Mouse (Mus musculus): Measurements from ENCODE around the gene Isca1. TPM values are rescaled to one million over a fixed set of nuclear protein-coding genes. Genes with fewer than 3 reads are reported as not detected.
"Not testable (repeated sequence)": the region's sequence is repeated elsewhere in the genome, so short reads cannot be mapped to it uniquely, and the experiment has no call there.

Isca1 gene
- polyA plus RNA-seq, 1 experiment: 58.8 TPM

DNA sequence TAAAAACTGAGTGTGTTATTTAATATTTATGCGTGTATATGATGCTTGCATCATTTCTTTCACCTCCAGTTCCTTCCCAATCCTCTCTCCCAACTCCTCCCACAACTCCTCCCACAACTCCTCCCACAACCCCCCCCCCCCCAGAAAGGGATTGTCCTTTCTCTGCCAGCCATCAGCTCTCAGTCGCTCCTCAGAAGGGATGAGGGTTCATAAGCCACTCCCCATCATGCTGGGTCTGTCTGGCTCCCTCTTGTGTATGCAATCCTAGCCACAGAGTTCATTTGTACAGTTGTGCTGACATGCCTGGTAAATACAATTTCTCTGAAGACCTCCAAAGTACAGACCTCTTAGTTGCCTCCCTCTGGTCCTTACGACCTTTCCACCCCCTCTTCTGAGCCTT is 34.4 kb downstream of the Isca1 start:
- no peaks in the 10 kb centered on the region for H3K79me2 ChIP-seq (ENCODE audit: control insufficient read depth, insufficient read depth)
- TF ChIP-seq REST (IDR thresholded peaks at IDR 0.05; ENCODE audit: insufficient read depth, insufficient read length): no peak
- no peak for TF ChIP-seq CEBPB (IDR thresholded peaks at IDR 0.05; ENCODE audit: insufficient read depth, poor library complexity, severe bottlenecking)
- no peak for TF ChIP-seq POLR2A (IDR thresholded peaks at IDR 0.05; ENCODE audit: insufficient read length, low read depth)
- no peak for TF ChIP-seq MYOG (IDR thresholded peaks at IDR 0.05; ENCODE audit: control insufficient read depth in 1 of 3, insufficient read depth in 1 of 3, insufficient read length in 2 of 3, low read depth in 2 of 3)
- TF ChIP-seq USF1 (IDR thresholded peaks at IDR 0.05; ENCODE audit: low read depth): no peak
- TF ChIP-seq SRF (IDR thresholded peaks at IDR 0.05; ENCODE audit: control insufficient read depth, insufficient read length, low read depth): no peak
- TF ChIP-seq E2F4 (IDR thresholded peaks at IDR 0.05; ENCODE audit: insufficient read depth): no peak
- TF ChIP-seq MYOD1 (IDR thresholded peaks at IDR 0.05; ENCODE audit: control insufficient read depth in 1 of 3, insufficient read length in 2 of 3, low read depth in 2 of 3): no peak
- no peak for TF ChIP-seq TCF3 (IDR thresholded peaks at IDR 0.05; ENCODE audit: insufficient read length, low read depth)
- no peak for TF ChIP-seq TCF12 (IDR thresholded peaks at IDR 0.05; ENCODE audit: insufficient read depth, poor library complexity, severe bottlenecking)
- no peak for TF ChIP-seq POLR2AphosphoS2 (IDR thresholded peaks at IDR 0.05; ENCODE audit: insufficient read length, low read depth)
- TF ChIP-seq MAX (IDR thresholded peaks at IDR 0.05; ENCODE audit: low read depth): no peak

DNA sequence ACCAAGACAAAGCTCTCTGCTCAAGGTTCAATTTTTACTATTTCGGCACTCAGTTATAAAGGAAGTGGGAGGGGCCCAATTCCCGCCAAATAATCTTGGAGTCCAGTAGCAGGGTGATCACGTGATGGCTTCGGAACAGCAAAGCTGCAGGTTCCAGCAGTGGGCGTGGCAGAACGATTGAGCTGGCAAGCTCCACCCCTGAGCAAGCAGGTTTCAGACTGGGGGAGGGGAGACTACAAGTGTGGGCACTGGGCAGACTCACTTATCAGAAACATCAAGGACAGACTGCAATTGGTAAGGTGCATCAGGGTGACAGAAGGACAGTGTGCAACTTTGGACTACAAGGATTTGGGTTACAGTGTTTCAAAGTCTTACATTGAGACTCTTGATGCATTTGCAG is 35.3 kb downstream of the Isca1 start:
- H3ac ChIP-seq (ENCODE audit: control insufficient read depth, insufficient read length); H3K4me3 ChIP-seq; H3K4me2 ChIP-seq (ENCODE audit: low read depth); H3K36me3 ChIP-seq (ENCODE audit: control insufficient read depth, insufficient read depth); H3K79me2 ChIP-seq (ENCODE audit: control insufficient read depth, insufficient read depth): not testable (repeated sequence)
- H3K27me3 ChIP-seq (ENCODE audit: control insufficient read depth, insufficient read depth, insufficient read length): peaks cover 14% of the 10 kb centered on the region

More for the DNA sequence above, 34.4 kb downstream of the Isca1 start:
- no peaks in the 10 kb centered on the region for H3K36me3 ChIP-seq (ENCODE audit: control insufficient read depth, insufficient read depth)
- H3ac ChIP-seq (ENCODE audit: control insufficient read depth, insufficient read length): no peak overlapping the region
- H3K4me2 ChIP-seq (ENCODE audit: low read depth): no peak overlapping the region
- H3K4me3 ChIP-seq: no peak overlapping the region
- H3K27me3 ChIP-seq (ENCODE audit: control insufficient read depth, insufficient read depth, insufficient read length): peaks cover 10% of the 10 kb centered on the region

DNA sequence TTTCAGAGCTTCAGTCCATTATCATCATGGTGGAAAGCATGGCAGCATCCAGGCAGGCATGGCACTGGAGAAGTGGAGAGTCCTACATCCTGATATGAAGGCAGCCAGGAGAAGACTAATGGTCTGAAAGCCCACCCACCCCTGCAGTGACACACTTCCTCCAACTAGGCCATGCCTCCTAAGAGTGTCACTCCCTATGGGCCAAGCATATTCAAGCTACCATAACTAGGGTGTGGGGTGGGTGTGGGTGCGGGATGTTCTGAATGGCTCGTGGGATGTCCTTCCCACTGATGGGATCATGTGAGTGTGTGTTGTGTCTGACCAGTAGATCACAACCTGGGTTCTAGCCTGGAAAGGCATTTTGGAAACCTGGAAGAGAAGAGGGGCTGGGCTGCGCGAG is 35.7 kb downstream of the Isca1 start:
- peaks cover 19% of the 10 kb centered on the region for H3K27me3 ChIP-seq (ENCODE audit: control insufficient read depth, insufficient read depth, insufficient read length)
- no peaks in the 10 kb centered on the region for H3K79me2 ChIP-seq (ENCODE audit: control insufficient read depth, insufficient read depth)
- TF ChIP-seq MYOD1 (IDR thresholded peaks at IDR 0.05; ENCODE audit: control insufficient read depth in 1 of 3, insufficient read length in 2 of 3, low read depth in 2 of 3): no peak
- no peak for TF ChIP-seq TCF3 (IDR thresholded peaks at IDR 0.05; ENCODE audit: insufficient read length, low read depth)
- TF ChIP-seq POLR2AphosphoS2 (IDR thresholded peaks at IDR 0.05; ENCODE audit: insufficient read length, low read depth): no peak
- no peak overlapping the region for H3K4me3 ChIP-seq
- no peak overlapping the region for H3K4me2 ChIP-seq (ENCODE audit: low read depth)
- H3K36me3 ChIP-seq (ENCODE audit: control insufficient read depth, insufficient read depth): no peaks in the 10 kb centered on the region
- H3ac ChIP-seq (ENCODE audit: control insufficient read depth, insufficient read length): no peak overlapping the region

DNA sequence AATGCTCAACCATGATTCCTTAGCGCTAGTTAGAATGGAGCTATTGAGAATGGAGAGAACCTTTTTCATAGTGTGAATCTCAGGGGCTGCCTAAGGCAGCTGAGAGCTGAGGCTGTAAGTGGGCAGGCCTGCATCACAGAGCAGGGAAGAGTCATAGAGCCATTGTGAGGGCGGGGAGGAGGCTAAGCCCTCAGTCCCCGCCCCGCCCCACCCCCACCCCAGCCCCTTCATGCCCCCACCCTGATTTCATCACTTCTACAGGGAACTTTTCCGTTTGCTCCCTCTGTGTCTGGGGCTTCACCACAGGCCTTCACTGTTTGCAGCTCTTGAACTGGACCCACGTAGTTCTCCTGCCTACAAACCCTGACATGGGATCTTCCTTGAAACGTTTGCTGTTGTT is 38.0 kb downstream of the Isca1 start, which contains the start of gene Spata31d1d:
Spata31d1d (minus strand) TSS at position 101 of the 400 bp plus-strand sequence.
- Histone ChIP-seq H3K79me2 (ENCODE audit: control insufficient read depth, insufficient read depth) (no peaks in the 10 kb centered on the region), H3ac (ENCODE audit: control insufficient read depth, insufficient read length) (no peak within 1 kb of the TSS), H3K36me3 (ENCODE audit: control insufficient read depth, insufficient read depth) (no peaks in the 10 kb centered on the region), H3K4me2 (ENCODE audit: low read depth) (no peak within 1 kb of the TSS), H3K27me3 (ENCODE audit: control insufficient read depth, insufficient read depth, insufficient read length) (peaks cover 17% of the 10 kb centered on the region), H3K4me3 (no peak within 1 kb of the TSS)
- TF ChIP-seq MAX (IDR thresholded peaks at IDR 0.05; ENCODE audit: low read depth) (no peak), CEBPB (IDR thresholded peaks at IDR 0.05; ENCODE audit: insufficient read depth, poor library complexity, severe bottlenecking) (no peak), TCF3 (IDR thresholded peaks at IDR 0.05; ENCODE audit: insufficient read length, low read depth) (no peak), REST (IDR thresholded peaks at IDR 0.05; ENCODE audit: insufficient read depth, insufficient read length) (no peak), SRF (IDR thresholded peaks at IDR 0.05; ENCODE audit: control insufficient read depth, insufficient read length, low read depth) (no peak), POLR2A (IDR thresholded peaks at IDR 0.05; ENCODE audit: insufficient read length, low read depth) (no peak), POLR2AphosphoS2 (IDR thresholded peaks at IDR 0.05; ENCODE audit: insufficient read length, low read depth) (no peak)

DNA sequence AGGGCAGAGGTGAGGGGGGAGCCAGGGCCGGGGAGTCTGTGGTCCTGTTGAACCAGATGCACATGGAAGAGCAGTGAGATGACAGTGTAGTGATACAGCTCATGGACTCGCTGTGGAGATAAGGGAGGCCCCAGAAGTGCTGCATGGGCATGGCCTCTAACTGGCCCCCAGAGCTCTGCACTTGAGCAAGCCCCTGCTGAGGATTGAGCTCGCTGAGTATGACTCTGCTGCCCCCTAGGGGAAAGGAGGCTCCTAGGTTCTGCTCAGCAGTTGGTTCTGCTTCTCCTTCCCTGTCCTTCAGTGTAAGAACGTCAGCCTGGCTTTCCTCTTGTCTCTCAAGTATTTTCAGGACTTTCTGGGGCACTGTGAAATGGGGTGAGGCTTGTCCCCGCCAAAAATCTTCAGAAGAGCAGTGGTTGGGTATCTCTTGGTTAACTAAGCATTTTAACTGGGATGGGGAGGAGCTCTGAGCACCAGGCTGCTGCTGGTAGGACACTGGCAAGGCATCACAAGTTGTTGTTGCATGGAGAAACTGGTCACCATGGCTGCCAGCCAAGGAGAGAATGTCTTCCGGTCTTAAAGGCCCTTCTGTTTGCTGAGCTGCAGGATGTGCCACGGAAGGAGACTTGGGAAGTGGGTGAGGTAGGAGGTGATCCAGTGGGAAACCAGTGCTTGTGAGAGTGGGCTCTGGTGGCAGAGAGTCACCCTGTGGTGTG is 41.1 kb downstream of the Isca1 start:
- Histone ChIP-seq H3K36me3 (ENCODE audit: control insufficient read depth, insufficient read depth) (no peaks in the 10 kb centered on the region), H3K79me2 (ENCODE audit: control insufficient read depth, insufficient read depth) (no peaks in the 10 kb centered on the region), H3K27me3 (ENCODE audit: control insufficient read depth, insufficient read depth, insufficient read length) (peaks cover 37% of the 10 kb centered on the region), H3ac (ENCODE audit: control insufficient read depth, insufficient read length) (no peak overlapping the region), H3K4me3 (no peak overlapping the region), H3K4me2 (ENCODE audit: low read depth) (no peak overlapping the region)
- TF ChIP-seq MAX (IDR thresholded peaks at IDR 0.05; ENCODE audit: low read depth) (no peak), TCF3 (IDR thresholded peaks at IDR 0.05; ENCODE audit: insufficient read length, low read depth) (no peak), REST (IDR thresholded peaks at IDR 0.05; ENCODE audit: insufficient read depth, insufficient read length) (no peak), CEBPB (IDR thresholded peaks at IDR 0.05; ENCODE audit: insufficient read depth, poor library complexity, severe bottlenecking) (no peak), E2F4 (IDR thresholded peaks at IDR 0.05; ENCODE audit: insufficient read depth) (no peak), MYOG (IDR thresholded peaks at IDR 0.05; ENCODE audit: control insufficient read depth in 1 of 3, insufficient read depth in 1 of 3, insufficient read length in 2 of 3, low read depth in 2 of 3) (no peak), TCF12 (IDR thresholded peaks at IDR 0.05; ENCODE audit: insufficient read depth, poor library complexity, severe bottlenecking) (no peak), SRF (IDR thresholded peaks at IDR 0.05; ENCODE audit: control insufficient read depth, insufficient read length, low read depth) (no peak), MYOD1 (IDR thresholded peaks at IDR 0.05; ENCODE audit: control insufficient read depth in 1 of 3, insufficient read length in 2 of 3, low read depth in 2 of 3) (no peak)
